Mouse (Mus musculus): Measurements from ENCODE around the gene Grik3. TPM values are rescaled to one million over a fixed set of nuclear protein-coding genes. Genes with fewer than 3 reads are reported as not detected.

Gene Grik3
- polyA plus RNA-seq, 1 experiment from 2014 or later, result 0.41 TPM

- ATAC-seq (ENCODE audit: insufficient read depth, low FRiP score), result no peak
- WGBS, result 56% methylated on average over 4 of the region's 4 CpGs
- H3K9me3 ChIP-seq (replicated peaks; ENCODE audit: control insufficient read depth, low read length), result no peaks in the 10 kb centered on the region
Measured at GRCm38 (mm10) chr4:125629544-125629943, 139.0 kb downstream of the Grik3 start.

GRCm38 (mm10) chr4:125635037-125635436 is 144.5 kb downstream of the Grik3 start:
- Histone ChIP-seq H3K4me3 (replicated peaks; ENCODE audit: low read length) (no peak overlapping the region), H3K9me3 (replicated peaks; ENCODE audit: control insufficient read depth, low read length) (no peaks in the 10 kb centered on the region), H3K27ac (ENCODE audit: low read length) (no peak overlapping the region), H3K27me3 (ENCODE audit: control insufficient read depth, insufficient read depth, low read length) (no peaks in the 10 kb centered on the region), H3K4me2 (ENCODE audit: low read depth, low read length) (no peak overlapping the region), H3K9ac (ENCODE audit: low read length) (no peak overlapping the region), H3K4me1 (ENCODE audit: control insufficient read depth, insufficient read depth, low read length) (no peaks in the 10 kb centered on the region), H3K36me3 (ENCODE audit: control insufficient read depth, insufficient read depth, low read length) (no peaks in the 10 kb centered on the region)
- no peak for ATAC-seq (ENCODE audit: insufficient read depth, low FRiP score)
- WGBS, result 66% methylated on average over 11 of the region's 11 CpGs

More at GRCm38 (mm10) chr4:125629544-125629943, 139.0 kb downstream of the Grik3 start:
- Histone ChIP-seq H3K27ac (ENCODE audit: low read length) (no peak overlapping the region), H3K36me3 (ENCODE audit: control insufficient read depth, insufficient read depth, low read length) (no peaks in the 10 kb centered on the region), H3K4me3 (replicated peaks; ENCODE audit: low read length) (no peak overlapping the region), H3K4me1 (ENCODE audit: control insufficient read depth, insufficient read depth, low read length) (no peaks in the 10 kb centered on the region), H3K9ac (ENCODE audit: low read length) (no peak overlapping the region), H3K4me2 (ENCODE audit: low read depth, low read length) (no peak overlapping the region), H3K27me3 (ENCODE audit: control insufficient read depth, insufficient read depth, low read length) (no peaks in the 10 kb centered on the region)

GRCm38 (mm10) chr4:125636616-125637304 is 146.3 kb downstream of the Grik3 start:
- peak; percentile 56; the same call in 1 of the 2 replicates for ATAC-seq (ENCODE audit: insufficient read depth, low FRiP score)
- no peak overlapping the region for H3K4me2 ChIP-seq (ENCODE audit: low read depth, low read length)

GRCm38 (mm10) chr4:125637364-125637763 is 146.9 kb downstream of the Grik3 start:
- Histone ChIP-seq H3K27ac (ENCODE audit: low read length) (no peak overlapping the region), H3K4me2 (ENCODE audit: low read depth, low read length) (no peak overlapping the region), H3K4me3 (replicated peaks; ENCODE audit: low read length) (no peak overlapping the region), H3K9me3 (replicated peaks; ENCODE audit: control insufficient read depth, low read length) (no peaks in the 10 kb centered on the region), H3K4me1 (ENCODE audit: control insufficient read depth, insufficient read depth, low read length) (no peaks in the 10 kb centered on the region), H3K27me3 (ENCODE audit: control insufficient read depth, insufficient read depth, low read length) (no peaks in the 10 kb centered on the region), H3K36me3 (ENCODE audit: control insufficient read depth, insufficient read depth, low read length) (no peaks in the 10 kb centered on the region), H3K9ac (ENCODE audit: low read length) (no peak overlapping the region)
- ATAC-seq (ENCODE audit: insufficient read depth, low FRiP score), result no peak
- 78% methylated on average over 13 of the region's 13 CpGs for WGBS

More at GRCm38 (mm10) chr4:125636616-125637304, 146.3 kb downstream of the Grik3 start:
- Histone ChIP-seq H3K27me3 (ENCODE audit: control insufficient read depth, insufficient read depth, low read length) (no peaks in the 10 kb centered on the region), H3K4me1 (ENCODE audit: control insufficient read depth, insufficient read depth, low read length) (no peaks in the 10 kb centered on the region), H3K4me3 (replicated peaks; ENCODE audit: low read length) (no peak overlapping the region), H3K27ac (ENCODE audit: low read length) (no peak overlapping the region), H3K9me3 (replicated peaks; ENCODE audit: control insufficient read depth, low read length) (no peaks in the 10 kb centered on the region), H3K9ac (ENCODE audit: low read length) (no peak overlapping the region), H3K36me3 (ENCODE audit: control insufficient read depth, insufficient read depth, low read length) (no peaks in the 10 kb centered on the region)
- 58% methylated on average over 13 of the region's 13 CpGs for whole genome bisulfite sequencing

GRCm38 (mm10) chr4:125640520-125640919 is 150.0 kb downstream of the Grik3 start:
- WGBS, result 59% methylated on average over 9 of the region's 9 CpGs
- H3K4me2 ChIP-seq (ENCODE audit: low read depth, low read length), result no peak overlapping the region
- H3K27ac ChIP-seq (ENCODE audit: low read length), result no peak overlapping the region
- no peak overlapping the region for H3K9ac ChIP-seq (ENCODE audit: low read length)
- no peaks in the 10 kb centered on the region for H3K9me3 ChIP-seq (replicated peaks; ENCODE audit: control insufficient read depth, low read length)
- H3K36me3 ChIP-seq (ENCODE audit: control insufficient read depth, insufficient read depth, low read length), result no peaks in the 10 kb centered on the region
- H3K4me3 ChIP-seq (replicated peaks; ENCODE audit: low read length), result no peak overlapping the region
- no peaks in the 10 kb centered on the region for H3K27me3 ChIP-seq (ENCODE audit: control insufficient read depth, insufficient read depth, low read length)
- no peak for ATAC-seq (ENCODE audit: insufficient read depth, low FRiP score)
- no peaks in the 10 kb centered on the region for H3K4me1 ChIP-seq (ENCODE audit: control insufficient read depth, insufficient read depth, low read length)

- Histone ChIP-seq H3K4me1 (ENCODE audit: control insufficient read depth, insufficient read depth, low read length) (no peaks in the 10 kb centered on the region), H3K4me2 (ENCODE audit: low read depth, low read length) (no peak overlapping the region), H3K27ac (ENCODE audit: low read length) (no peak overlapping the region), H3K36me3 (ENCODE audit: control insufficient read depth, insufficient read depth, low read length) (no peaks in the 10 kb centered on the region), H3K9ac (ENCODE audit: low read length) (no peak overlapping the region), H3K27me3 (ENCODE audit: control insufficient read depth, insufficient read depth, low read length) (no peaks in the 10 kb centered on the region), H3K4me3 (replicated peaks; ENCODE audit: low read length) (no peak overlapping the region), H3K9me3 (replicated peaks; ENCODE audit: control insufficient read depth, low read length) (no peaks in the 10 kb centered on the region)
- 79% methylated on average over 15 of the region's 15 CpGs for WGBS
- ATAC-seq (ENCODE audit: insufficient read depth, low FRiP score), result no peak
Measured at GRCm38 (mm10) chr4:125640921-125641663, 150.6 kb downstream of the Grik3 start.

GRCm38 (mm10) chr4:125644581-125645568 is 154.4 kb downstream of the Grik3 start:
- 75% methylated on average over 23 of the region's 23 CpGs for WGBS
- no peak overlapping the region for H3K27ac ChIP-seq (ENCODE audit: low read length)
- no peak overlapping the region for H3K4me2 ChIP-seq (ENCODE audit: low read depth, low read length)
- no peak; the same call in 1 of the 2 replicates for ATAC-seq (ENCODE audit: insufficient read depth, low FRiP score)
- H3K4me1 ChIP-seq (ENCODE audit: control insufficient read depth, insufficient read depth, low read length), result no peaks in the 10 kb centered on the region
- no peaks in the 10 kb centered on the region for H3K36me3 ChIP-seq (ENCODE audit: control insufficient read depth, insufficient read depth, low read length)
- no peaks in the 10 kb centered on the region for H3K9me3 ChIP-seq (replicated peaks; ENCODE audit: control insufficient read depth, low read length)
- H3K4me3 ChIP-seq (replicated peaks; ENCODE audit: low read length), result no peak overlapping the region
- H3K9ac ChIP-seq (ENCODE audit: low read length), result no peak overlapping the region
- H3K27me3 ChIP-seq (ENCODE audit: control insufficient read depth, insufficient read depth, low read length), result no peaks in the 10 kb centered on the region

GRCm38 (mm10) chr4:125651676-125652246 is 161.3 kb downstream of the Grik3 start:
- H3K36me3 ChIP-seq (ENCODE audit: control insufficient read depth, insufficient read depth, low read length), result no peaks in the 10 kb centered on the region
- no peak overlapping the region for H3K27ac ChIP-seq (ENCODE audit: low read length)
- no peak overlapping the region for H3K9ac ChIP-seq (ENCODE audit: low read length)
- WGBS, result 39% methylated on average over 24 of the region's 24 CpGs
- H3K4me3 ChIP-seq (replicated peaks; ENCODE audit: low read length), result no peak overlapping the region
- peaks cover 5% of the 10 kb centered on the region; the same call in 1 of the 2 replicates for H3K4me1 ChIP-seq (ENCODE audit: control insufficient read depth, insufficient read depth, low read length)
- H3K9me3 ChIP-seq (replicated peaks; ENCODE audit: control insufficient read depth, low read length), result no peaks in the 10 kb centered on the region
- no peaks in the 10 kb centered on the region; the same call in 1 of the 2 replicates for H3K27me3 ChIP-seq (ENCODE audit: control insufficient read depth, insufficient read depth, low read length)
- no peak overlapping the region for H3K4me2 ChIP-seq (ENCODE audit: low read depth, low read length)
- 0 out of 2 replicates have a peak, but pooled peaks have one; percentile 5 for ATAC-seq (ENCODE audit: insufficient read depth, low FRiP score)

Measured in stomach, embryonic 16.5 days (tissue).